Mouse (Mus musculus) thymus, adult 2 months (tissue): ENCODE results near the gene Sox6.

Source experiments
- CTCF ChIP-seq: fragments of 200-500 bp; IDR thresholded peaks from 2 replicates; pipeline ENCODE4 v1.5.1; 2012; ENCODE audit warnings: mild to moderate bottlenecking, control low read depth, low read length, moderate library complexity, borderline replicate concordance; ENCODE audit not compliant: control insufficient read depth, poor library complexity, insufficient read depth; ENCODE audit errors: extremely low read depth
- POLR2A ChIP-seq: fragments of 200-500 bp; IDR thresholded peaks from 2 replicates; pipeline ENCODE4 v1.6.1; 2012; ENCODE audit warnings: mild to moderate bottlenecking, low read length, control low read depth, moderate library complexity; ENCODE audit not compliant: control insufficient read depth, poor library complexity, insufficient read depth; ENCODE audit errors: extremely low read depth

DNA sequence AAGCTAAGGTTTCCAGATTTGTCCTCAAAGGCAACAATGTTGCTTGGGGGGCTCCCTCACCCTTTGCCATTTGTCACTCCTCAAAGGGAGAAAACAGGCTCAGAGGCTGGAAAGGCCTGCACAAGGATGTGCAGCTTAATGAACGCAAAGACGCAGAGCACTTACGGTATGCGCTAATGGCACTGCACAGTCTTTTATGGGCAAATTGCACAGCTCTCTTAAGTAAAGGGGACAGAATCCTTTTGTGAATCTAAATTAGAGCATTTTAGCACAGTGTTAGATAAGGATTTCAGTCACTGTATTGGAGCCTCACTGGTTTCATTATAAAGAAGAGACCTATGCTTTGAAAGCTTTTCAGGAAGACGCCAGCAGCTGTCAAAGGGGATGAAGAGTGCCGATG is 375.2 kb downstream of the Sox6 start:
- no peak for TF ChIP-seq CTCF
- no peak for TF ChIP-seq POLR2A
